Mouse (Mus musculus) gastrocnemius, postnatal 36 days (tissue): ENCODE results near the gene Zranb1. TPM values are rescaled to one million over a fixed set of nuclear protein-coding genes. Genes with fewer than 3 reads are reported as not detected.
A peak's percentile ranks its signal among the peaks of the same experiment; 100 is the strongest.

Experiments used
- DNase-seq, 2 experiments: peaks; one replicate each; pipeline ENCODE4 v3.0.0; 2022
- intact Hi-C: fragments of 180-260 bp; cut with DNase I; formaldehyde crosslinking; loops from one replicate; pipeline ENCODE4 v1.15.1; 2025
- total RNA-seq, 2 experiments: library from RNA; stranded (reverse); gene quantifications; 2 replicates each; pipeline ENCODE4 v1.2.3; 2021

Zranb1 gene
- total RNA-seq, 2 experiments from 2014 or later, result 44.4 to 53.3 TPM

DNA sequence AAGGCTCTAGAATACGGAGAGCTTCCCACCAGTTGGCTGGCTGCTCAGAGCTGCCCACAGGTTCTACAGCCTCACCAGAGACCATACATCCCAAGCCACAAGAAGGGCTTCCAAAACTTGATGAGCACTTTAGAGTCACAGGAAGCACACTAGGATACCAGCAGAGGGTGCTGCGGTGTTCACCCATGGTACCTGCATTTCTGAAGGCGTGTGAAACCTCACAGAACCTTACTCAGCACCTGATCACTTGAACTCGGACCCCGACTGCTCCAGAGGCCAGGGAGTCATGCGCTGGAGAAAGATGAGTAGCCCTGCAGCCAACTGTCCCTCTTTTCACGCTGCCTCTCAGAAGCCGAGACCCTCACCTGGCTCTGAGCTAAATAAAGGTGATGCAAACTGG lies 63.2 kb downstream of the Zranb1 start:
- DNase-seq, result no peak
- intact Hi-C loops, result loop anchor here (5.0 kb wide), 1 partner anchor 47 kb away; no protein-coding TSS in a partner anchor

DNA sequence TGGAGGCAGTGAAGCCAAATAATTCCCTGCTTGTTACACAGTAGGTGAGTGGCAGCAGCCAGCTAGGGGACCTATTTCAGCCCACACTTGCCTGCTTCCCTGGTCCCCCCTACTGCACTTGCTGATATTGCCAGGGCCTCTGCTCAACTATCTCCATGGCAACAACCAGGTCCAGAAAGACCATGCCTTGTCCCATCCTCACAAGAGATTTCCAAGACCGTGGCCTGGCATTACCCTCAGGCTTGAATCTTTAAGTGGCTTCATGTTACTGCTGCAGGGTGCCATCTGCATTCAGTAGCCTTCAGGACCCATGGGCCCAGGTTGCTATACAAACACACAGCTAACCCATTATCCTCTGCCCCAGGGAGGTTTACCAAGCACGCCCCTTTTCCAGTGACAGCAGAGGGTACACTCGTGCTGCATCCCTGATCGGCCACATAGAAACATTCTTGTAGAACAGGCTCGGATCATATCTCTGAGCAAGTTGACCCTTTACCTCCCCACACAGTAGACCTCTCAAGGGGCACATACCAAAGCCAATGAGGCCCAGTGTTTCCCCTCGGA lies 63.8 kb downstream of the Zranb1 start:
- intact Hi-C loops, result loop anchor here (5.0 kb wide), 3 partner anchors 47 to 137 kb away; partner anchors contain the start of genes Abraxas2 and Zranb1
- DNase-seq, result no peak

DNA sequence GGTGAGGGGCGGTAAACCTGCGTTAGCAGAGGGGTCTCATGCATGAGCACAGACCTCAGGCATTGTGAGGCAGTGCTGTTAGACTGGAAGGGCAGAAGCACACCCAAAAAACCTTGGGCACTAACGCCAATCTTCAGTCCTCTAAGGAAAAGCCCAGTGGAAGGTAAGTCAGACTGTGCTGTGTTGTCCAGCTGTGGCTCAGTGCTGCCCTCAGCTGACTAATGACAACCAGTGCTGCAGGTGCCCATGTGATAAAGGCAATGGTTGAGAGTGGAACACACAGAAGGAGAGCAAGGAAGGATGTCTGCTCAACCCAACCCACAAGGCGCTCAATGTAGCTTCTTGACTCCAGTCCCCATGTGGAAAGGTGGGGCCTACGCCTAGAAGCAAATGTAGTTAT lies 65.4 kb downstream of the Zranb1 start:
- intact Hi-C loops, result loop anchor here (5.0 kb wide), 2 partner anchors 64 to 139 kb away; partner anchors contain the start of genes Abraxas2 and Zranb1
- no peak for DNase-seq

DNA sequence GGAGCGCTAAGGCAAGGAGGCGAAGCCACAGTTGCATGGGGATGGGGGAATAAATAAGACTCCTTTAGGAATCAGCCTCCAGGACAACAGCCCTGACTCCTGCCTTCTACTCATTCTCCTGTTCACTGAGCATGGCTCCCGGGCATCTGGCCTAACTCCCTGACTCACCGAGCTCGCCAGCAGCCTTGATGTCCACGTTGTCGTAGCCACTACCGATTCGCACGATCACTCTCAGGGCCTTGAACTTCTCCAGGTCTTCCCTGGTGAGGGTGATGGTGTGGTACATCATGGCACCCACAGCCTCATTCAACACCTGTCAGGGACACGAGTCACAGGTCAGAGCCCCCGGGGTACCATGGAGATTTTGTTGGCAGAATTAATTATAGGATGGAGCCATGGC lies 67.7 kb downstream of the Zranb1 start:
- intact Hi-C loops, result loop anchor here (5.0 kb wide), 2 partner anchors 66 to 141 kb away; partner anchors contain the start of genes Abraxas2 and Zranb1
- no peak for DNase-seq

DNA sequence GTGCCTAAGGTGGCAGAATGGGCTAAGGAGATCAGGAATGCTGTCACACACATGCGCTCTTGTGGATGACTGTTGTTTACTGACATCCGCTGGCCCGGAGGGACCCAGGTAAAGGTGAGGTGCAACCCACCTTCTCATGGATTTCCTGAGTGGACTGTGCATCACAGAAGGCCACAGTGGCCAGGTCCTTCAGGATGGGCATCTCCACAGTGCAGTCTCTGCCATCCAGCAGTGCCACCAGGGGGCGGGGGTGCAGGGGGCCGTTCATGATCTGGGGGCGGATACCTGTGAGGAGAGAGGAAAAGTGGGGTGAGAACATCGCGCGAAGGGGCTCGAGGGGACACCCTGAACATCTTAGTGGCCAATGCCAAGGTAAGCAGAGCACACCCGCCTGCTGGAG lies 68.1 kb downstream of the Zranb1 start:
- intact Hi-C loops, result loop anchor here (5.0 kb wide), 2 partner anchors 67 to 142 kb away; partner anchors contain the start of genes Abraxas2 and Zranb1
- no peak for DNase-seq

DNA sequence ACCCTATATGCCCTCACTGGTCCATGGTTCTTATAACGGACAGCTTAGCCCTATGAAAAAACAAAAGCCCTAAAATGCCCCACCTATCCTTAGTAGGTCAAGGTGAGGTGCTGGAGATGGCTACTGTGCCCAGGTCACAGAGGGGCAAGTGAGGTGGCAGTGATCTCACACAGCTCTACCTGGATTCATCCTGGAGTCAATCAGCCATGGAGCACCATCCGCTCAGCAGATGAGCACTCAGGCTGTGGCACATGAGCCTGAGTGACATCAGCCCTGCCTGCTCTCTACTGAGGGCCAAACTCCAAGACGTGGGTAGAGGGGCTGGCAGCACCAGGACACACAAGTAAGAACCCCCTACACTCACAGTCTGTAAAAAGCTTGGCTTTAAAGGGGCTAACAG lies 70.4 kb downstream of the Zranb1 start:
- DNase-seq, result peak in 1 of 2 experiments; percentile 5
- intact Hi-C loops, result loop anchor here (5.0 to 10.0 kb wide), 2 partner anchors 187 to 344 kb away; partner anchors contain the start of gene Fam53b

DNA sequence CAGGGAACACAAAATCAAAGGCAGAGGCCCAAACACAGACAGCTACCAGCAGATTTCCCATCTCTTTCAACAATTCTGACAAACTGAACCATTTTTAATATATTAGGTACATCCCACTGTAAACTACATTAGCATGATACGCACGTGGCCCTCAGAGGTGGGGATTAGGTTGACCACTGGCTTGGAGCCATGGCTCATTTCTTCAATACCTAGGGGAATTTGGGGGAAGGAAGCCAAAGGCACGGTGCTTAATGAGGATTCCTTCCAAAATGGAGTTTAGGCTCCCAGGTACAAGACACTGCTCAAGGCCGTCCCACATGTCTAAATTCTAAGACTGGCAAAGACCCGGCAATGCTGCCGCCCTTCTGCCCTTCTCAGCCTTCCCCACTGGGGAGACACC lies 71.3 kb downstream of the Zranb1 start:
- no peak for DNase-seq
- intact Hi-C loops, result loop anchor here (5.0 to 10.0 kb wide), 2 partner anchors 187 to 345 kb away; partner anchors contain the start of gene Fam53b

DNA sequence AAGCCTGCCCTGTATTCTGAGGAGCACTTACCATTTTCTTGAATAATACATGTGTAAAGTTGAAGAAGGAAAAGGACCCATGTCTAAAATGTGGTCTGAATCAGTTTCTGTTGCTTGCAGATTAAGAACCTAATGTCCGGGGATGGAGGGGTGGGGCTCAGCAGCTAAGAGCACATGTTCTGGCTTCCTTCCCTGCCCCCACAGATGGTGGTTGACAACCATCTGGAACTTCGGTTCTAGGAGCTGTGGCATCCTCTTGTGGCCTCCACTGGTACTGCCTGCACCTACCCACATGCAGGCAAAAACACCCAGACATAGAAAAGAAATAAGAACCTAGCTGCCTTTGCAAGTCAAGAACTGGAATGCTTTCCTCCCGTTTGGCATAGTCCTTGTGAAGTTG lies 72.5 kb downstream of the Zranb1 start:
- intact Hi-C loops, result loop anchor here (5.0 to 10.0 kb wide), 2 partner anchors 189 to 346 kb away; partner anchors contain the start of gene Fam53b
- peak; percentile 74 to 83 for DNase-seq

DNA sequence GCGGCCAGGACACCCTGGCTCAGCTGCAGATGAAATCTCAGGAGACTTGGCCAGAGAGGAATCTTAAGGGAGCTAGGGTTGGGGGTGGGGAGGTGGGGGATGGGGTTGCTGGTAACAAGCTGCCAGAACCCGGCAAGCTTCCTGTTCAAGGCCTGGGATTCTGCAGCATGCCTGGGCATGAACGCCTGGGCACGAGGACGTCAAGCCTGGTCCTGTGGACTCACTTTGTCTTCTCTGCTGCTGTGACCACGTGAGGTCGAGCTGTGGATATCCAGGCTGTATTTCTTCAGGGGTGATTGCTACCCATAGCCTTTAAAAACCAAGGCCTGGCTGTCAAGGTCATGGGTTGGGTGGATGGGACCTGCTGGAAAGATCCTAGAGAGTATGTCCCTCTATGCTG lies 74.8 kb downstream of the Zranb1 start:
- intact Hi-C loops, result loop anchor here (10.0 kb wide), 1 partner anchor 191 kb away; the partner anchor contains the start of gene Fam53b
- DNase-seq, result peak in 1 of 2 experiments; percentile 11

DNA sequence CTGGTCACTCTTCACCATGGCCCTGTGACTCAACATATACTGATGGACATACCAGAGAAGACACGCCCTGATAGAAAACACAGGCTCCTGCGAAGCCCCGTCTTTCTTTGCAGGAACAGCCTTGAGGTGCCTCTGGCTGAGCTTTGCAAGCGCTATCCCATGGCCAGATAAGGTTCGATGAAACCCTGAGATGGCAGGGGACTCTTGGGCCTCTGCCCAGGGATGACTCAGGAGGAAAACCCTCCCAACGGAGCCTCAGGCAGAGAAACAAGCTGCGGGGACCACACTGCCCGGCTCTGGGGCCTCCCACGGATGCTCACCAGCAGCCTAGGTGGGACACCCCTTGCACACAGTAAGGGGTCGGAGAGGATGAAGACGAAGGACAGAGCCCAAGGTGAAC lies 76.4 kb downstream of the Zranb1 start:
- intact Hi-C loops, result loop anchor here (10.0 kb wide), 1 partner anchor 193 kb away; the partner anchor contains the start of gene Fam53b

DNA sequence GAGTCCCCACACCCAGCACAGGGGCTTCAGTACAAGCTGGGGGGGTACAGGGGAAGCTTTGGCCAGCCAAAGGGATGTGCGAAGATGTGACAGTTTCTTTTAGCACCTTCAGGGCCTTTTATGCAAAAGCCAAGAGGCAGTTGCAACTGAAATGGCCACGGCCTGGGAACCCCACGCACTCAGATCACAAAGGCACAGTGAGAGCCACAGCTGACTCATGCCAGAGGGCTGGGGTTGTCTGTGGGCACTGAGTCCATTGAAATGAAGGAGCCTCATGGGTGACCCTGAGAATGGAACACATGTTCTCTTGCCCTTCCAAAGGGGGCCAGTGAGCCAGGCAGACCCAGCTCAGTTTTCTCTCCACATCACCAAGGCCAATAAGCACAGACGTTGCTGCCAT lies 77.7 kb downstream of the Zranb1 start:
- intact Hi-C loops, result loop anchor here (10.0 kb wide), 1 partner anchor 194 kb away; the partner anchor contains the start of gene Fam53b

More for the DNA sequence above, 76.4 kb downstream of the Zranb1 start:
- DNase-seq, result no peak

DNA sequence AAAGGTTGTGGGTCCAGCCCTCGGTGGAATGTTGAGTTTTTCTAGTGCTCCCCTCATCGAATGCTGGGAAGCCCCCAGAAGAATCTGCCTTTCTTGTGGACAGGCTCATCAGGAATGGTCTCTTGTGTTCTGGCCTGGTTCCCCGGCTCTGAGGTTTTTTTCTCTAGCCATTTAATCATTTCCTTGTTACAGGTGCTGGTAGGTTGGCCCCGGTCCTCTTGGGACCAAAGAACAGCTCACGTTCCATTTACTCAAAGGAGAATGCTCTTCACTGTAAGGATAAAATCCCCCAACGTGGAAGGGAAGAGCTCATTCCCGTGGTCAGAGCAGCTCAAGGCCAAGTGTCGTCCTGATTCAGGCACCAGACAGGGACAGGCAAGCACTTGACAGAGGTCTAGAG lies 78.7 kb downstream of the Zranb1 start:
- intact Hi-C loops, result loop anchor here (10.0 kb wide), 1 partner anchor 195 kb away; the partner anchor contains the start of gene Fam53b

More for the DNA sequence above, 77.7 kb downstream of the Zranb1 start:
- DNase-seq, result no peak

DNA sequence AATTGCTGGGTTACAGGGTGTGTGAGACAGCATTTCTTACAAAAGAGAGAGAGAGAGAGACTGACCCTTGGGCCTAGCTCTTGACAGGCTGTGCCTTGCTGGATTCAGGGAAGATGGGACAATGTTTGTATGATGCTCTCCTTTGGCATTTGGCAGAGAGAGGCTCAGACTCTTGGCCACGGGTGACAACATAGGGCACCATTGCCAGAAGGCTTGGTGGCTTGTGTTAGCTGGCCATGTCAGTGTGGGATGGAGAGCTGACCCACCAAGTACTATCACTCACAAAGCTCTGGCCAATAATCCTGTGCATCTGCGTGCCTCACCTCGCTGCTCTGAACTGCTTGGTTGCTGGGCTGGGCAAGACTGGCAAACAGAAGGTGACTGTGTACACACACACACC lies 79.5 kb downstream of the Zranb1 start:
- DNase-seq, result no peak
- intact Hi-C loops, result no loop called here

More for the DNA sequence above, 78.7 kb downstream of the Zranb1 start:
- DNase-seq, result no peak

DNA sequence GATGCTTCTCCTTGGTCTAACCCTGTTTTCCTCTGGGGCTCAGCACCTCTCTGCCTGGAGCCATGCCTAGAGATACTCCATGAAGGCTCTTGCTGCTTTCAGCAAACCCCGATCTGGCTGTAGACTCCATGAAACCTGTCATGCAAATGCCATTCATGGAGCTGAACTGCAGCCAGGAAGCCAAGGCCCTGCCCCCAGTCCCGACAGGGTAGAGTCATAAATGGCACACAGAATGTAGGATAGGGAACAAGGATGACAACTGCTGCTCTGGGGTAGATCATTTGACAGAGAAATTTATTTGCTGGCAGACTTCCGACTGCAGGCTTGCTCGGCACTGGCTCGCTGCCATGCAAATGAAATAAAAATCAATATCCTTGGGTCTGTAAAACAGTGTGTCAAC lies 80.2 kb downstream of the Zranb1 start:
- no peak for DNase-seq
- intact Hi-C loops, result no loop called here

DNA sequence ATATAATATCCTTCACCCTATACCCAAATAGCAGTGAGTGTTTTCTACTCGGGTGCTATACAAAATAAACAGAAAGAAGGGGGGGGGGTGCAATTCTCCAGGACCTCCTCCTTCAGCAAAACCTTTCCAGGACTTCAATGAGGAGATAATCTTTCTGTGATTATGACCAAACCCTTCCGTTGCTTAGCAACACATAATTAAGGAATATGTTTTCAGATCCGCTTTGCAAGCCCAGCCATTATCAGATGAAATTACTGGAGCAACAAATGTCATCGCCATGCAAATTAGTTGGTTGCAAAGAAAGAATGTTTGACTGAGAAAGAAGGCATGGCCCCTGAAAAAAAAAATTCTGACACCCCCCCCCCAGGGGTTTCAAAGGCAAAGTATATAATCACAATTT lies 80.7 kb downstream of the Zranb1 start:
- DNase-seq, result no peak
- intact Hi-C loops, result no loop called here

DNA sequence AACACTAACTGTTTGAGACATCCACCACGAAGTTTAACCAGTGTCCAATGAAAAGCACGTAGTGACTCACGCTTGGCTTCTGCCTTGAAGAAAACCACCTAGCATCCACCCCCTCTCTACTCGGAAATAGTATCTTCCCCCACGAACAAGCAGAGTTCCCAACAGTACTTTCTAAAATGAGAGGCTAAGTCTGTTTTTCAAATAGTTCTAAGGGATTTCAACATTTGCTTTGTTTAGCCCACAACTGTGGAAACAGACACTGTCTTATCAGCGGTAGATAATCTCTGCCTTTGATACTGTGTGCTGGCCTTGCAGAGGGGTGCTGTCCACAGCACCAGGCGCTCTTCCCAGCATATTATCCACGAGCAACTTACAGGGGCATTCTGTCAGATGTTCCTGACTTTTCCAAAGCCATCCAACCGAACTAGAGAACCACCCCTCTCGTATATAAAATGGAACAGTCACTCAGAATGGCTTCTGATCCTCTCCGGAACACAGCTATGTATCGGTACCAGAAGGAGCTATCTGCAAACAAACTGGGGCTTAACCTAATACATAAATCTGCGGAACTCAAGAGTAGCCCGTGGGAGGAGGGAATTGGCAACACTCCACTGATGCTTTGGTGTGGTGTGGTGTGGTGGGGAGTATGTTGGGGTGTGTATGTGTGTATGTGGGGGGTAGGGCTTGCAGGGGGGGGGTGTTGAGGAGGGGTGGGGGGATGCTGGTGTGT lies 81.9 kb downstream of the Zranb1 start:
- DNase-seq, result no peak
- intact Hi-C loops, result no loop called here

DNA sequence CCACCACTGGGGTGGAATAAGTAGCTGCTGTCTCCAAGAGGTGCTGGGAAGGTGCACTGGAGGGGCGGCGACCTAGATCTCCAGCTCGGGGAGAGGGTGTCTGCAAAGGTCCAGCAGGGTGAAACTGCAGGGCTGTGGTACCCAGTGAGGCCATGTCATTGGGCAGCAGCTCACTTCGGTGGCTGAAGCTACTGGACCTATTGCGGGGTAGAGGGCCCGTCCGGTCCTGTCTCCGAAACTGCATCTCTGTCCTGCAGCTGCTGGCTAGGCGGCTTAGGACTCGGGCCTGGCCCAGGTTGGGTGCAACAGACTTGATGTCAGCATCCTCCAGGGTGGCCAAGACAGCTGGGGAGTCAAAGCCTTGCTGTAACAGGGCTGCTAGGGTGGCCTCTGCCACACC lies 83.0 kb downstream of the Zranb1 start:
- intact Hi-C loops, result no loop called here
- DNase-seq, result no peak

DNA sequence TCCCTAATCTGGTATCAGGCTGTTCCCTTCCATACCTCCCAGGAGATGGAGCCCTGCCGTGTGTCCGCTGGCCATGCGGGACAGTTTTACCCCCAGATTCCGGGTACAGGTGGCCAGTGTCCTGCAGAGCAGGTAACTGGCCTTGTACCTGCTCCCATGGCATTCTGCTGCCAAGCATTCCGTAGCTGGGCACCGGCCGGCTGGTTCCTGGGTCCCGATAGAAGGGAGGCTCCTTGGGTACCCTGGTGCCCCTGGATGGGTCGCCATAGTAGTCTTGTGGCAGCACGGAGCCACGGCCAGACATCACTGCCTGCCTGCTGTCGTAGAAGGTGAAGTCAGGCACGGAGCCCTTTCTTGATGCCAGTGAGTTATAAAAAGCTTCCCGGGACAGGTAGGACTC lies 83.7 kb downstream of the Zranb1 start:
- DNase-seq, result no peak
- intact Hi-C loops, result no loop called here

DNA sequence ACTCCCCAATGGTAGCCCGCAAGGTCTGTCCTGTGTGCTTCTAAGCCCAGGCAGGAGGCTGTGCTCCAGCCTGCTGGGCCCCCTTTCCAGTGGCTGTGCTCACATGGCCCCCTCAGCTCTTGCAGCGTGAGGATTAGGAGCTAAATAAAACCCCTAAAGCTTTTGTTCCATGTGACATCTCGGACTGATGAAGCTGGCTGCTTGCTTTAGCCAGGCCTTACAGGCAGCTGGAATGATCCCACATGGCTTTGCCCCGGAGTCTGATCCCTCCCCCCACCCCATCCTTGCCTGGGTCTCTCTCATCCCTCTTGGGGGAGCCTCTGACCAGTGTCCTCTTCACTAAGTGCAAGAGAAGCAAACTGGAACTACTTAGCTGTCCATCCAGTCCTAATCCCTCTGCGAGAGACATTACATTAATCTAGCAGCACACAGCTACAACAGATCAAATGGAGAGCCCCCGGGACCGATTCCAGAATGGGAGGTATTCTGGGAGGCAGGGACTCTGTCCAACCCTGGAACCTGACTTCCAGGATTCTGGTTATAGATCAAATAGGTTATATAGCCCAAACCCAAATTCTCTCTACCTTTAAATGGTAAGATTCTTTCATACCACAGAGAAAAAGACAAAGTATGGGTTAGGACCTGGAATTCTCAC lies 84.6 kb downstream of the Zranb1 start:
- intact Hi-C loops, result no loop called here
- no peak for DNase-seq

DNA sequence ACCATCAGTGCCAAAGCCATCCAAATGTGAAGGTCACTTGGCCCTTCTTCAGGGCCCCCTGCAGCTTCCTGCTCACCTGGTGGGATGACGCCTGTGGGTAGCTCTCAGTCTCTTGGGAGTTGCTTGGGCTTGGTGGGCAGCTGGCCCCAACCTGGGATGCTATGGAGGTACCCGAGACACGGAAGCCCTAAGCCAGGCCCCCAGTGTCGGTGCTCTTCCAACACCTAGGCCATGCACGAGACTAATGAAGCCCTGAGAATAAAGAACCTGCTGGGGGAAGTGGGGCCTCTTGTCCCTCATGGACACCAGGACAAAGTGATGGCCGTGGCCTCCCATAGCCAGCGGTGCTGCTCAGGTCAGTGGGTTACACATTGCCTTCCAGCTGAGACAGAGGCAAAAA lies 88.0 kb downstream of the Zranb1 start:
- intact Hi-C loops, result no loop called here
- DNase-seq, result no peak
